Mouse (Mus musculus) G1E (cell line): ENCODE data around the gene Tcf15.

ENCODE experiments used
- CTCF ChIP-seq: IDR thresholded peaks from 2 replicates; pipeline ENCODE4 v1.5.1; 2012; ENCODE audit warnings: low read depth, low read length, inconsistent platforms, mixed read lengths
- GATA1 ChIP-seq: IDR thresholded peaks from 2 replicates; pipeline ENCODE4 v1.6.1; 2012; ENCODE audit warnings: borderline replicate concordance, low read length, inconsistent platforms, mixed read lengths
- GATA2 ChIP-seq: IDR thresholded peaks from 2 replicates; pipeline ENCODE4 v1.6.1; 2012; ENCODE audit warnings: low read depth, low read length, inconsistent platforms, borderline replicate concordance
- POLR2AphosphoS5 ChIP-seq: IDR thresholded peaks from 2 replicates; pipeline ENCODE4 v1.6.1; 2012; ENCODE audit warnings: low read depth, low read length, inconsistent platforms; ENCODE audit not compliant: insufficient replicate concordance
- TAL1 ChIP-seq: conservative IDR thresholded peaks from 2 replicates; pipeline ENCODE4 v1.6.1; 2012; ENCODE audit warnings: low read depth, low read length, inconsistent platforms, mixed read lengths

DNA sequence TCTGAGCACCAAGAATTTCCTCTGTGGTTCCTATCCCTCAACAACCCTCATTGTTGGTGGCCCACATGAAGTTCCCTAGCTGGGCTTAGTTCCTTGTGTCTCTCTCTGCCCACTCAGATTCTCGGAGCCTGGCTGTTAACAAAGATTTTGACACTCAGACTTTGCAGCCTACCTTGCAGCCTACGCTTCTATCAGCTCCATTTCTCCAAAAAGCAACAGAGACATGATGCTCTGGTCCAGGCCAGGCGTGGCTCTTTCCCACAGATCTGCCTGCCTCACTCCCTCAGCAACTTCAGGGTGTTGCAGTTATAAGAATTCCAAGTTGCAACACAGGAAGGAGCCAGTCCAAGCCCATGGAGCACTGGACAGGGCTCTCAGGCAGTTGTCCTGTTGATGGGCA is 13.6 kb upstream of the Tcf15 start:
- TF ChIP-seq GATA1, result no peak
- TF ChIP-seq CTCF, result no peak
- no peak for TF ChIP-seq TAL1
- TF ChIP-seq POLR2AphosphoS5, result no peak
- no peak for TF ChIP-seq GATA2
